Mouse (Mus musculus) adrenal gland, postnatal 25 days (tissue): ENCODE results near the gene Ipo13. TPM values are rescaled to one million over a fixed set of nuclear protein-coding genes. Genes with fewer than 3 reads are reported as not detected.

ENCODE experiments used
- DNase-seq: peaks from one replicate; pipeline ENCODE4 v3.0.0; 2021; ENCODE audit warnings: mixed read lengths
- long read RNA-seq: library from polyadenylated mRNA; stranded (forward); transcript quantifications from one replicate; pipeline ENCODE4 v2.0.0, GENCODE M21; 2021
- total RNA-seq: library from RNA; stranded (reverse); gene quantifications from 2 replicates; pipeline ENCODE4 v1.2.3, GENCODE M21; 2021

Gene Ipo13
- total RNA-seq = 41.5 and 48.5 TPM in 2 replicates
- long read RNA-seq, transcript Ipo13-201 (20 exons, 3,595 nt) = major isoform, 6 of 17 reads
- long read RNA-seq, partial matches to known transcripts = 5 of 17 reads
- long read RNA-seq, other reads (novel, unspliced or antisense) = 5 of 17 reads

- peak; percentile 88 for DNase-seq
Observed at GRCm38 (mm10) chr4:117914591-117915442, at the start of gene Ipo13. TSS of gene Ipo13 (minus strand) at chr4:117914999.

- no peak for DNase-seq
Observed at GRCm38 (mm10) chr4:117957492-117957891, 42.7 kb upstream of the Ipo13 start.

- DNase-seq = no peak
Observed at GRCm38 (mm10) chr4:117947493-117947892, 32.7 kb upstream of the Ipo13 start.

DNA sequence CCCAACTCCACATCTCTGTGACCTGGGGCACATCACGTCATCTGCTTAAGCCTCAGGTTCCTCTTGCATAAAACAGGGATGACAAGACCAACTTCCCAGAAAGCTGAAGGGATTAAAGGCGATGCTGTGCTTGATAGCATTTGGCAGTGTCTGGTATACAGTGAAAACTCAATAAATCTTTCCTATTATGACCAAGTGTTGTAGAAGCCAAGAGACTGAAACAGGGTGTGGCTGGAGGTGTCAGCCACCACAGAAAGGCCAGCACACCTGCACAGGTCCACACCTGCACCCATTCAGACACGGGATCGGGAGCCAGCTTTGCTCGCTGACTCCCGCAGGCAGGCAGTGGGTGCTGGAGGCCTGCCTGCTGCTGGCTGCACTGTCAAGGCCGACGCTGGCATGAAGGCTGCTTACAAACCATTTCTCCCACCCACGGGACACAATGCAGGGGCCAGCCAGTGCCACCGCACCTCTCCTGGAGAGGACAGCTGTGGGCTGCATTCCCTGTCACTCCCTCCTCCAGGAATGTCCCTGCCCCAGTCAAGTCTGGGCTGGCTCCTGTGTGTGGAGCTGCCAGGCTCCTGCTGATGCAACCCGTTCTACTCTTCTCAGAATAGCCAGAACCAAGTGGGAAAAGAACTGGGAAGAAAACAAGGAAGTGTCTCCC lies 32.0 kb upstream of the Ipo13 start:
- DNase-seq = peak; percentile 60

DNA sequence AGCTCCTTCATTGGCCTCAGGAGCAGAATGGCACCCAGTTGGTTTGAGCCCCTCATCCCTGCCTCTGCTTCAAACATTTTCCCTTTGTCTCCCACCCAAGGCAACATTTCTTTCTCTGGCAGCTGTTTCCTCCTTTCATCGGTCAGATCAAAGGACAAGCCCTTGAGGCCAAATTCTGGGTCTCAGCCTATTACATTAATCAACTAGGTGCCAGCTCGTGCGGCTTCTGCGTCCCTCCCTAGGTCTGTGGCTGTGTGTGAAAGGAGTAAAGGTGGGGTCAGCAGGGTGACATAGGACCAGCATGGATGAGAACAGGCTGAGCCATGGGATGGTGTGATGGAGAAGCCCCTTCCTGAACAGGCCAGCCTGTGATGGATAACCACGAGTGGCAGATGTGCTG lies 28.5 kb upstream of the Ipo13 start:
- DNase-seq = no peak

DNA sequence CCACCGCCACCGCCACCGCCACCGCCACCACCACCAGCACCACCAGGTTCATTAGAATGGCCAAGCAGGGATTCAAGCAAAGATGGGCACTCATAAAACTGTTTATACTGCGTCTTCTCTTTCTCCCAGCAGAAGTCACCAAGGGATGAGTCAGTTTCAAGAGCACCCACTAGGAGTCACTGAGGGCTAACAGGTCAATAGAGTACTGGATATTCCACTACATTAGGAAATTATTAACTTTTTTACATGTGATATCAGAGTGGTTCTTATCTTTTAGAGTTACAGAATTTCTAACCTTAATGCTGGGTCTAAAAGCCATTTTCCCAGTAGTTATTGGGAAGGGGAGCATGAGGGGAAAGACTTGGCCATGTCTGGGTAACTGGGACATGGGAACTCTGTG lies 22.2 kb upstream of the Ipo13 start:
- DNase-seq = no peak

DNA sequence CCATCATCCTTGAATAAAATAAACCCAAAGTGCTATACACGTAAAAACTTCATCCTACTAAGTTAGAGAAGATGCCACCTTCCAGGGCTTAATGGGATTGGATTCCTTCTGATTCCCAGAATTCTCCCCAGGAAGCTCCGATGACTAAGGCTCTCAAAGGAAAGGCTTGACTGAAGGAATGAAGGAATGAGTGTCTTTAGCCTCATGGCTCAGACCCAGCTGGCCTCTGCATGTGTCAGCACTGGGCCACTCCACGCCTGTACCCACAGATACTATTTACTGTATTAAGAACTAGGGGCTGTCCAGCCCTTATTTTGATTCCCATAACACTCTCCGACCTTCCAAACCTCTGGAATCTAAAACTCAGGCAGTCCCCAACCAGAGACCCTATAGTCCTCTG lies 19.3 kb upstream of the Ipo13 start:
- no peak for DNase-seq

- no peak for DNase-seq
Observed at GRCm38 (mm10) chr4:117933248-117933647, 18.4 kb upstream of the Ipo13 start.

DNA sequence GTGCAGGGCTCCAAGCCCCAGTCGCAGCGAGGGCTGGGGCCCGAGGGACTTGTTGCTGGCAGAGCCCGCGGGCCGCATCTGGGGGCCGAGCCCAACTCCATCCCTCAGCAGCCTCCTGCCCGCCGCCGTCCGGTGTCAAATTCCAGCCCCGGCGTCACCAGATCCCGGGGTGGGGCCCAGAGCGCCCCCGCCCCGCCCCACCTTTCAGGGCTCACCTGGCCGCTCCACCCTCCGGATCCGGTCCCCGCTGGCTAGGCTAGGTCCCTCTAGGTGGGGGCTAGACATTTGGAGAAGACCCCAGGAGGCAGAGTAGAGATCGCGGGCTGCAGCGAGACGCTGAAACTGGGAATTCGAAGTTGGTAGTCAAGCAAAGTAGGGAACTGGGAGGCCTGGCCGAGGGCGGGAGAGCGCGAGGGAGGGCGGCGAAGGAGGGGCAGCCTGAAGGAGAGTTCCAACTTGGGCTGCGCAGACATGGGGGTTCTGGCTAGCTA lies 14.6 kb upstream of the Ipo13 start, which contains the start of gene Artn:
Artn (minus strand) TSS at position 373 of the 491 bp plus-strand sequence.
- peak; percentile 27 for DNase-seq

GRCm38 (mm10) chr4:117928699-117929241 lies 14.0 kb upstream of the Ipo13 start:
- DNase-seq = peak; percentile 55

- DNase-seq = no peak
Observed at GRCm38 (mm10) chr4:117928234-117928633, 13.4 kb upstream of the Ipo13 start.

DNA sequence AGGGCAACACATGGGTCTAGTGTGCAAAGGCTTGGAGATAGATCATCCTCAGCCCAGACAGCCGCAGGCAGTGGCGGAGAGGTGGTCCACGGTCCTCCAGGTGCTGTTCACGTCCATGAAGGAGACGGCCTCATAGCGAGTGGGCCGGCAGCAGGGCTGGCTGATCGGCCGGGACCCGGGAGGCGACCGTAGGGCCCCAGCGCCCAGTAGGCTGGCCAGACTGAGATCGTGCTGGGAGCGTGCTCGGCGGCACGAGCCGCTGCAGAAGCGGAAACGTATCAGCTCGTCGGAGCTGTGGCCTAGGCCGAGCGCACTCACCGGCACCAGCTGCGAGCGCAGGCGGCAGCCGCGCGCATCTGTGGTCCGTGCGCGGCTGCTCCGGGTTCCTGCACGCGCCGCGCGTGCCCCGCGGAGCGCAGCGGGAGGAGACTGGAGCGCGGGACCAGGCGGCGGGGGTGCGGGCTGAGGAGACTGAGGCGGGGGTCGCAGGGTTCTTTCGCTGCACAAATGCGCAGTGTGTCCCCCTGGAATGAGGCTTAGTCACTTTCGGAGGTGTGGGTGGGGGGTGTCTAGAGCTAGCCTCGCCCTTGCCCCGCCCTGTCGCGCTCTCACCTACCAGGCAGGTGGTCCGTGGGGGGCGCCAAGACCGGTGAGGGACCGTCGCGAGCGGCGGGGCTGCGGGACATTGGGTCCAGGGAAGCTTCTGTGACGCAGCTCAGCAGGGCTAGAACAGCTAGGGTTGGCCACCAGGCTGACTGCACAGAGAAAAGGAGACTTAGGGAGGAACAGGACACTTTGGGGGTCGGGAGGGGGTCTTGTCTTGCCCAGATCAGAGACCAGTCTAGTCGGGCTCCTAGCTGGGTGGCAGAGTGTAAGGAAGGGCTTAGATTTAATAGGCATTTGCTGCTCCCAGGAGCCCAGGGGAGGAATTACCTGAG lies 12.0 kb upstream of the Ipo13 start:
- DNase-seq = peak; percentile 42

DNA sequence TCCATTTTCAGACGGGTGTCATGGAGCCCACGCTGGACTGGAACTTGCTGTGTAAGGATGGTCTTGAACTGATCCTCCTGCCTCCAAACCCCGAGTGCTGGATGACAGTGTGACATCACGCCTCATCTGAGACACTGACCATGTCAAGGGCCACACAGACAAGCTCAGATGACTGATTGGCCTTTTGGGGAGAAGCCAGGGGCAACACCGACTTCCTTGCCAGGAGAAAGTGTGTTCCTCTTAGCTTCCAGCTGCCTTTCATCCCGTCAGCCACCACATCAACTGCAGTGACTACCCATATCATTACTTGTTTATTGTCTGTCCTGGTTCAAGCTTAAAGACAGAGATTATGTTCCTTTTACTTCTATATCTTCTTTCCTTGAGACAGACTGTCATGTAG lies 10.1 kb upstream of the Ipo13 start:
- DNase-seq = no peak

- DNase-seq = no peak
Observed at GRCm38 (mm10) chr4:117923450-117923849, 8.7 kb upstream of the Ipo13 start.

DNA sequence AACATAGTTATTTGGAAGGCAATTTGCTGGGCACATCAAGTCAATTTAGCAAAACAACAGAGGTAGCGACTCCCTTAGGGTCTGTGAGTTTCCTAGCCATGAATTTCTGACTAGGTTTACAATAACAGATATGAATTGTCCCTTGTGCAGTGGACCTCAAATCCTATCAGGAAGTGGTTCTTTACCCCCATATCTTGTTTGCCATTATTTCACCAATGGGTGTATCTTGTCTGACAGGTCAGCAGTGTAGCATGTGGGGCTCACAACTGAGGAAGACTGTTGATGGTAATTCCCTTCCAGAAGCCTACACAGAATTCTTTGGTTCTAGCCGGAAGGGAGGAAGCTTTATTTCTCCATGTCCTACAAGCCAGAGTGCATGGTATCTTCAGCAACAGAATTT lies 6.6 kb upstream of the Ipo13 start:
- no peak for DNase-seq

DNA sequence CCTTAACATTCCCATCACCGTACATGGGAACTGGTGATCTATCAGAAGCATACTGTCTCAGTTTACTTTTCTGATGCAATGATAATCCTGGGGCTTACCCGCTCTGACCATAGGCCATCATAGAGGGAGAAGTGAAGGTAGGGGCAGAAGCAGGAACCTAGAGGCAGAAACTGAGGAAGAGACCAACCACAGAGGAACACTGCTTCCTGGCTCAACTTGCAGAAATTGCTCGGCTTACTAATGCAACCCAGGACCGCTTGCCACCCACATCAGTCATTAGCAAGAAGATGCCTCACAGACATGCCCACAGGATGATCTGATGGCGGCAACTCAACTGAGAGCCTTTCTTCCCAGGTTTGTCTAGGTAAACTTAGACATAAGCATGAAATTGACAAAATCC lies 4.0 kb upstream of the Ipo13 start:
- no peak for DNase-seq

GRCm38 (mm10) chr4:117918261-117918660 lies 3.5 kb upstream of the Ipo13 start:
- no peak for DNase-seq

- no peak for DNase-seq
Observed at GRCm38 (mm10) chr4:117917847-117918246, 3.0 kb upstream of the Ipo13 start.

DNA sequence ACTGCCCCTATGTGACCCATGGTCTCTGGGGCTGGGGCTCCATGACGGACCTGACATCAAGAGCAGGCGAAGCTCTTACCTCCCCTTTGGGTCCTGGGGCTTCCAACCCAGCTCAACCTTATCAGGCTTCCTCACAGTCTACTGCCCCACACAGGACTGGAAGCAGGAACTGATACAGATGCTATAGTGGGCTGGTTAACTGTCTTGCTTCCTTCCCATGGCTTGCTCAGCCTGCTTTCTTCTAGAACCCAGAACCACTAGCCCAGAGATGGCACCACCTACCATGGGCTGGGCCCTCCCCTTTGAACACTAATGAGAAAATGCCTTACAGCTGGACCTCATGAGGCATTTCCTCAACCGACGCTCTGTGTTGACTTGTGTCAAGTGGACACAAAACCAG lies 2.6 kb upstream of the Ipo13 start:
- DNase-seq = no peak

GRCm38 (mm10) chr4:117916386-117916785 lies 1.6 kb upstream of the Ipo13 start:
- no peak for DNase-seq

DNA sequence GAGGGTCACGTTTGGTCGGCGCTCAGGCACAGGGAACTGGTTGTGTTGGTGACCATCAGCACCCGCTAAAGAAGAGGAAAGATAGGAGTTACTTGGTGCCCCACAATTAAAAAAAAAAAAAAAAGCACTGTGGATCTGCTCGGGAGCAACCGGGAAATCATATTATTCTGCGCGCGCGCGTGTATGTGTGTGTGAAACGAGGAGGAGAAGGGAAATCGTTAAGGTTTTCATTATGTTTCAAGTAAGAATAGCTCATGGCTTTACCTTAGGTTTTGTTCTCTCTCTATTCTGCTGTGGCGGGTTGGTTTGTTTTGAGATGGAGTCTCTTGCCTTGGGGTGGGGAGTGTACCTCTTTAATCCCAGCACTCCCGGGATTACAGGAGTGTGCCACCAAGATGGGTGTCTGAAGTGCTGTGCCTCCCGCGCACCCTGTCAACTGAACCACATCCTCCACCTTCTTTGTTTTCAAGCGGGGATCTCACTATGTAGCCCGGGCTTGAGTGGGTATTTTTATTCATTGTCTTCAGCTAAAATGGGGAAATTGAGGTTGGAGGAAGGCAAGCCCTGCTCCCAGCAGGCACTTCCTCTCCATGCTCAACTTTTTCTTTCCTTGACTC lies 798 bp upstream of the Ipo13 start:
- DNase-seq = no peak
